Mouse (Mus musculus) forebrain, embryonic 16.5 days (tissue): Measurements from ENCODE around the gene Armh4. TPM values are rescaled to one million over a fixed set of nuclear protein-coding genes. Genes with fewer than 3 reads are reported as not detected.

Experiments used
- ATAC-seq: fragments of 200-750 bp; cut with Nextera tagmentation; 2 replicates; pipeline ENCODE4 v1.8.0; 2017; ENCODE audit warnings: mild to moderate bottlenecking, moderate library complexity
- H3K27ac ChIP-seq: fragments of 300-500 bp; sonication (generic); 2 replicates; pipeline ENCODE4 v1.5.1; 2014; ENCODE audit warnings: low read length, control low read depth
- H3K27me3 ChIP-seq: fragments of 300-500 bp; sonication (generic); replicated peaks from 2 replicates; pipeline ENCODE4 v1.6.1; 2014; ENCODE audit warnings: low read length; ENCODE audit not compliant: control insufficient read depth, insufficient read depth
- H3K36me3 ChIP-seq: fragments of 300-500 bp; sonication (generic); 2 replicates; pipeline ENCODE4 v1.6.1; 2014; ENCODE audit not compliant: control insufficient read depth, insufficient read depth
- H3K4me1 ChIP-seq: fragments of 300-500 bp; sonication (generic); replicated peaks from 2 replicates; pipeline ENCODE4 v1.6.1; 2014; ENCODE audit warnings: low read length; ENCODE audit not compliant: control insufficient read depth, insufficient read depth
- H3K4me2 ChIP-seq: fragments of 300-500 bp; sonication (generic); 2 replicates; pipeline ENCODE4 v1.6.1; 2014; ENCODE audit warnings: mild to moderate bottlenecking, low read length, control low read depth
- H3K4me3 ChIP-seq: fragments of 300-500 bp; sonication (generic); replicated peaks from 2 replicates; pipeline ENCODE4 v1.5.1; 2014; ENCODE audit warnings: mild to moderate bottlenecking, low read length, control low read depth
- H3K9ac ChIP-seq: fragments of 300-500 bp; sonication (generic); replicated peaks from 2 replicates; pipeline ENCODE4 v1.6.1; 2014; ENCODE audit warnings: low read depth, low read length, control low read depth
- H3K9me3 ChIP-seq: fragments of 300-500 bp; sonication (generic); 2 replicates; pipeline ENCODE4 v1.6.1; 2016; ENCODE audit warnings: low read length; ENCODE audit not compliant: control insufficient read depth
- WGBS: fragments of 180-500 bp; shearing (Covaris S2); extraction: QIAGEN DNeasy Blood & Tissue Kit; methylation state at CpG from one replicate; pipeline ENCODE4 v1.1.7; 2014; 5-methylcytosine and 5-hydroxymethylcytosine counted together
- polyA plus RNA-seq: library from polyadenylated mRNA; unstranded; fragments of >200 nt; fragmentation: Nextera tagmentation; extraction: Ambion mirVana; gene quantifications from 2 replicates; pipeline ENCODE4 v1.2.1, GENCODE M21; 2015

The Armh4 gene
- polyA plus RNA-seq, 1 experiment from 2014 or later: 15.5 TPM

DNA sequence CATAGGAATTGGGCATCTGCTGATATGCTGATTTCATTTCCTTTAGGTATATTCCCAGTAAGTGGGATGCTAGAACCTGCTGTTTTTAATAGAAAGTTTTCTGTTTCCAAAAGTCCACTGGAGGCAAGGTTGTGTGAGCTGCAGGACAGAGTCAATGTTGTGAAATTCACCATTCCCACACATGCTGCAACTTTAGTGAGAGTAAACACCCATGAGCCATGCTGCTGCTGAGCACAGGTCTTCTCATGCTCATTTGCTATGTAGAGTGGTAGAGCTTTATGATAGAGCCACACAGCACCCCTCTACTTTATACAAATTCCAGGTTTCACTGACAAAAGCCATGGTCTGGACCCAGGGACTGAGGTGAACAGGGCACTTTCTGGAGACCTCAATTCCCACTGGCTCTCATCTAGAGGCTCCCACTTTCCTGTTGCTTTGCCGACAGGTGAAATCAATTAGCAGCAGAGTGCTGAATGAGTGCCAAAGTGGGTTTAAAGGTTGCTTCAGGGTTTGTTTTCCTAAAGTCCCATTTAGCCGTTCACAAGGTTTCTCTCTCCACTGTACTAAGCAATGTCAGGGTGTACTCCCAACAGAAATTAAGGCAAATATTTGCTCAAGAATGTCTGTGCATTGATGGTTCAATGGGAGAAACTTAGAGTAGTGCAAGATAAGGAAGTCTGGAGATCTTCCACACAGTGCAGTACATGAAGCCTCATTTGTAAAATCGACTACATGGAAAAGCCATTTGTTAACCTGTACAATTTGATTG, 79.6 kb downstream of the Armh4 start:
- Histone ChIP-seq H3K4me2 (no peak overlapping the region), H3K9me3 (no peaks in the 10 kb centered on the region), H3K9ac (no peak overlapping the region), H3K27me3 (no peaks in the 10 kb centered on the region), H3K4me1 (no peaks in the 10 kb centered on the region), H3K36me3 (no peaks in the 10 kb centered on the region), H3K4me3 (no peak overlapping the region), H3K27ac (no peak overlapping the region)
- no peak for ATAC-seq
- 71% methylated on average over 3 of the region's 3 CpGs for WGBS

DNA sequence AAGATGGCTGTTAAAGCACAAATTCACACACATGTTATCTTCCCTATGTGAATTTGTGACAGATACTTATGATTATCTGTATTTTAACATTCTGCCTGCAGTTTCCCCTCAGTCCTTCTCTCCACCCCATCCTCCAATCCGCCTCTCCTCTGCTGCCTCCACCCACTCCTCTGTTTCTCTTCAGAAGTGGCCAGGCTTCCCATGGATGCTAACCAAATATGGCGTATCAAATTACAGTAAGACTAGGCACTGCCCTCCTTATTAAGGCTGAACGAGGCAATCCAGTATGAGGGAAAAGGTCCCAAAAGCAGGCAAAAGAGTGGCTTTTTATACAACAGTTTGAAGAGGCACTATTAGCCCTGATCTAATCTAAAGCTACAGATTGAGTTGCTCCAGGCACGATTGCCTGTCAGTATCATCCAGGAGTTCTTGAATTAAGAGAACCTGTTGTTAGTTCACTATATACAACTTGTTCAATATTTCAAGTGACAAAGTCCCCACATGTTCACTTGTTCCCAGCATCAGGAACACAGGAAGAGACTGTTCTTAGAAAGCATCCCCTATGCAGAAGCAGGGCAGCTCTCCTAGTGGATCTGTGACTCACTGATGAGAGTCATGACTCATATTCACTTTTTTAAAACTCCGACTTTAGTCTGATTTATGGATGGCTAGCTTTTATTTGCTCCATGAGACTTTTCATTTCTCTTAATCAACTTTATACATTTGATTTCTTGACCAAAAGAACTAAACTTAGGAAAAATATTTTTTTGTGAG, 103.5 kb downstream of the Armh4 start:
- no peak overlapping the region for H3K9ac ChIP-seq
- ATAC-seq: no peak
- 52% methylated on average over 5 of the region's 5 CpGs for WGBS

GRCm38 (mm10) chr14:49676580-49676979, 106.6 kb downstream of the Armh4 start:
- Histone ChIP-seq H3K27me3 (no peaks in the 10 kb centered on the region), H3K36me3 (no peaks in the 10 kb centered on the region), H3K27ac (no peak overlapping the region), H3K4me2 (no peak overlapping the region), H3K4me3 (no peak overlapping the region), H3K9me3 (no peaks in the 10 kb centered on the region), H3K9ac (no peak overlapping the region), H3K4me1 (no peaks in the 10 kb centered on the region)
- no peak for ATAC-seq
- WGBS: 6% methylated on average over 2 of the region's 2 CpGs

More for the DNA sequence above, 103.5 kb downstream of the Armh4 start:
- H3K4me1 ChIP-seq: no peaks in the 10 kb centered on the region
- H3K9me3 ChIP-seq: no peaks in the 10 kb centered on the region
- no peaks in the 10 kb centered on the region for H3K36me3 ChIP-seq
- no peak overlapping the region for H3K4me2 ChIP-seq
- H3K27ac ChIP-seq: no peak overlapping the region
- no peaks in the 10 kb centered on the region for H3K27me3 ChIP-seq
- no peak overlapping the region for H3K4me3 ChIP-seq

GRCm38 (mm10) chr14:49660444-49660843, 122.7 kb downstream of the Armh4 start:
- Histone ChIP-seq H3K4me1 (peaks cover 6% of the 10 kb centered on the region), H3K36me3 (no peaks in the 10 kb centered on the region), H3K9ac (no peak overlapping the region), H3K4me3 (no peak overlapping the region), H3K27ac (no peak overlapping the region), H3K27me3 (no peaks in the 10 kb centered on the region), H3K9me3 (no peaks in the 10 kb centered on the region), H3K4me2 (no peak overlapping the region)
- 28% methylated on average over 4 of the region's 4 CpGs for whole genome bisulfite sequencing
- ATAC-seq: no peak

GRCm38 (mm10) chr14:49649191-49649590, 134.0 kb downstream of the Armh4 start:
- Histone ChIP-seq H3K36me3 (no peaks in the 10 kb centered on the region), H3K27me3 (no peaks in the 10 kb centered on the region), H3K4me1 (no peaks in the 10 kb centered on the region), H3K27ac (no peak overlapping the region), H3K9me3 (no peaks in the 10 kb centered on the region), H3K4me3 (no peak overlapping the region), H3K9ac (no peak overlapping the region), H3K4me2 (no peak overlapping the region)
- ATAC-seq: no peak
- 62% methylated on average over 1 of the region's 1 CpGs for WGBS

DNA sequence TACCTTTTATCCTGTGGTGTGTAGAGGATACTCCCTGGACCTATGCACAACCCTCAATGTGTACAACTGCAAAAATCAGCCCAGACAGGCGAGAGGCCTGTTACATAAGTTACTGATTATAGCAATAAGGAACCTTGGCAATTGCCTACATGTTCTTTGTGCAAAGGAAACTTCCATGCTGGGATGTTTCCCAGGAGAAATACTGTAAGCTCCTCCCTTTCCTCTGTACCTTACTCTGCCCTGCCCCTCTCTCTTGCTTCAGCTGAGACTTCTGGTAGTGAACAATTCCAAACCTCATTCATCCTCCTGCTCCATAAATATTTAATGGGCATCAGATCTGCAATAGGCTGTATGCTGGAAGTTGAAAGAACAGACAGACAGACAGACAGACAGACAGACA, 145.8 kb downstream of the Armh4 start:
- Histone ChIP-seq H3K4me1 (no peaks in the 10 kb centered on the region), H3K4me2 (no peak overlapping the region), H3K9ac (no peak overlapping the region), H3K27ac (no peak overlapping the region), H3K36me3 (no peaks in the 10 kb centered on the region), H3K27me3 (no peaks in the 10 kb centered on the region), H3K4me3 (no peak overlapping the region), H3K9me3 (no peaks in the 10 kb centered on the region)
- no peak for ATAC-seq
- 89% methylated on average over 1 of the region's 1 CpGs for WGBS

GRCm38 (mm10) chr14:49626055-49626454, 157.1 kb downstream of the Armh4 start:
- Histone ChIP-seq H3K27me3 (no peaks in the 10 kb centered on the region), H3K4me2 (no peak overlapping the region), H3K4me3 (no peak overlapping the region), H3K27ac (no peak overlapping the region), H3K4me1 (peaks cover 6% of the 10 kb centered on the region), H3K9me3 (no peaks in the 10 kb centered on the region), H3K9ac (no peak overlapping the region), H3K36me3 (no peaks in the 10 kb centered on the region)
- 7% methylated on average over 4 of the region's 4 CpGs for WGBS
- ATAC-seq: peak; percentile 68

Other genes with a start within 250 kb of the Armh4 start
- gene Olfr722, start 118.6 kb upstream of the Armh4 start, polyA plus RNA-seq: not detected in 2 replicates
- not detected in 2 replicates for gene Olfr723, start 148.4 kb upstream of the Armh4 start, polyA plus RNA-seq
- gene Olfr724, start 179.9 kb upstream of the Armh4 start, polyA plus RNA-seq: not detected in 2 replicates